Mouse (Mus musculus) stomach, postnatal 0 days (tissue): Measurements from ENCODE around the gene Napepld.

Source experiments
- CTCF ChIP-seq: IDR thresholded peaks from 2 replicates; pipeline ENCODE4 v1.5.1; 2016; ENCODE audit warnings: antibody characterized with exemption, low read depth, mild to moderate bottlenecking, moderate library complexity
- EP300 ChIP-seq: optimal IDR thresholded peaks from 2 replicates; pipeline ENCODE3; 2016; ENCODE audit warnings: antibody characterized with exemption

DNA sequence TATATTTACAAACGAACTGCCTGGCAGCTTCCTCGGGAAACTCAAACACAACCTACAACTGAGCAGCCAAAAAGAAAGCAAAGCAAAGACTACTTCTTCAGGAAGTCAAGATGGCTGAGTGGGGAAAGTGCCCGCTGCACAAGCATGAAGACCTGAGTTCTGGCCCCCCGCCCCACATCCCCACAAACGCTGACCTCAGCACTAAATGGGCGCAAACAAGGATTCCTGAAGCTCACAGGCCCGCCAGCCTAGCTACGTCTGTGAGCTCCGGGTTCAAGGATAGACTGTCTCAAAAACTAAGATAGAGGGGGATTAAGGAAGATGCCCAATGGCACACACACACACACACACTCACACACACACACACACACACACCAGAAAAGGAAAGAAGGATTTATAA, 22.8 kb downstream of the Napepld start:
- TF ChIP-seq CTCF = no peak
- no peak for TF ChIP-seq EP300
